Mouse (Mus musculus) heart, postnatal 10 days (tissue): ENCODE results near the gene Creld2. TPM values are rescaled to one million over a fixed set of nuclear protein-coding genes. Genes with fewer than 3 reads are reported as not detected.

Source experiments
- DNase-seq, 2 experiments: peaks; one replicate each; pipeline ENCODE4 v3.0.0; 2021
- intact Hi-C: fragments of 180-260 bp; cut with DNase I; formaldehyde crosslinking; loops from one replicate; pipeline ENCODE4 v1.15.1; 2025
- total RNA-seq, 2 experiments: library from RNA; stranded (reverse); gene quantifications; 2 replicates each; pipeline ENCODE4 v1.2.3; 2021

Creld2 gene
- total RNA-seq, 2 experiments from 2014 or later, result 16.8 to 20.3 TPM

DNA sequence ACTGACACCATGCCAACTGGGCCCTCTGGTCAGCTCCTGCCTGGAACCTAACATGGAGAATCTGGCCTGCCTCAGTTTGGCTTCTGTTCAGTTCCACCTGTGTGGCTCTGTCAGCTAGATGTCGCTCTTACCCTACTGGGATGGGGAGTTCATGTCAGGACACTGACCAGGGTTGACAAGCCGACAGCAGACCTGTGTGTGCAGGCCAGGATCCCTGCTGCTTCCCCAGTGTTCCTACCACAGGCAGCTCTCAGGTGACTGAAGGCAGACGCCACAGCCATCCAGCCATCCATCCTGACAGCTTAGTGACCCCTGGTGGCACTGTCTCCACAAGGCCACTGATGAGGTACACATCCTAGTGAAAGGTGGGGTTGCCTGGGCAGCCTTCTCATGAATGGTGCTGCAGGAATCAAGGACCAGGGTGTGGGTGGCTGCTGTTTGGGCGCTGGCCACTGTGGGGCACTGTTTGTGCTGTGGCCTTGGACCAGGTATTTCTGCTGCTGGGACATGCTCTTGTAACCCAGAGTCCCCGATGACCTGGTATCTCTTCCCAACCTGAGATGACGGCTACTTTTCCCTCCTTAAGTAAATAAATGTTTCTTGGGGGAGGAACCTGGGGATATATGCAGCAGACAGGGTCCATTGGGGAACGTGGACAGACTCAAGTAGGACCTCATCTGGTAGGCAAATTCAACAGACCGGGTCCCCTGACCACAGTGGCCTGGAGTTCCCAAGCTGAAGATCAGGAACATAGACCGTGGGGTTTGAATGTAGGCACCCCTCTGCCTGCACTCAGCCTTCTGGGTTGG lies 8.7 kb downstream of the Creld2 start:
- intact Hi-C loops, result loop anchor here (1.0 to 5.0 kb wide), 4 partner anchors 48 to 249 kb away; partner anchors contain the start of gene Trabd
- DNase-seq, result peak; percentile 80 to 87

DNA sequence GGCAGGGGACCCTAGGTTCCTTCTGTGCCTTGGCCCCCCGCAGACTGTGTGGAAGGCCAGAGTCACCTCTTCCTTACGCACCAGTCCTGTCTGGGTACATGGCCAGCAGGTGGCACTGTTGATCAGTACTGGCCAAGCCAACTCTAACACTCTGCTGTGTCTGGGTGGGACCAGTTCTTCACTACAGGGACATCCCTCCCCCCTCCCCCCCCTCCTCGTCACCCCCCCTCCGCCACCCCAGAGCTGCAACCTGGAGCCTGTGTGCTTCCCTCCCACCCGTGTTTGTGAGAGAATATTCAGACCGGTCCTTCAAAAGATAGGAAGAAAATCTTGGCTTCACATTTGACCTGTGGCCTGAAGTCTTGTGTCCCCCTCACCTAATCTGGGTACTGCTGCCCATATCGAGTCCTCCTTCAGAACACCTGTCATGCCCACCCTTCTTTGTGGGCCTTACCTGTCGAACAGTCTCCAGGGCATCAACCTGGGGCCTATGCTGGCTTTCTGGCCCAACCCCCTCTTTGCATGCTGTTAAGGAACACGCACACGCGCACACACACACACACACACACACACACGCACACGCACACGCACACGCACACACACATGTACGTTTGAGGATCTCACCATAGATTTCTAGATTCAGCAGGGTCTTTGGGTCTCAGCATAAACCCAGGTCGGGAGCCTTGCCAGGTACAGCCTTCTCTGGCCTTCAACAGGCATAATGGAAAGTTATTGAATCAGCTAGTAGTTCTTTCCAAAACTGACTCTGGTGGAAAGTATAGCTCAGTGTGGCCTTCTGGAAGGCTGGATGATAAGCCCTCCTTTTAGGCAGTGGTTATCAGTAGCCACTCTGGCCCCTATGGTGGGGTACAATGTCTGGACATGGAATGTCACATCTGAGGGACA lies 9.6 kb downstream of the Creld2 start:
- DNase-seq, result peak; percentile 93 to 96
- intact Hi-C loops, result loop anchor here (1.0 to 5.0 kb wide), 4 partner anchors 47 to 248 kb away; partner anchors contain the start of gene Trabd

DNA sequence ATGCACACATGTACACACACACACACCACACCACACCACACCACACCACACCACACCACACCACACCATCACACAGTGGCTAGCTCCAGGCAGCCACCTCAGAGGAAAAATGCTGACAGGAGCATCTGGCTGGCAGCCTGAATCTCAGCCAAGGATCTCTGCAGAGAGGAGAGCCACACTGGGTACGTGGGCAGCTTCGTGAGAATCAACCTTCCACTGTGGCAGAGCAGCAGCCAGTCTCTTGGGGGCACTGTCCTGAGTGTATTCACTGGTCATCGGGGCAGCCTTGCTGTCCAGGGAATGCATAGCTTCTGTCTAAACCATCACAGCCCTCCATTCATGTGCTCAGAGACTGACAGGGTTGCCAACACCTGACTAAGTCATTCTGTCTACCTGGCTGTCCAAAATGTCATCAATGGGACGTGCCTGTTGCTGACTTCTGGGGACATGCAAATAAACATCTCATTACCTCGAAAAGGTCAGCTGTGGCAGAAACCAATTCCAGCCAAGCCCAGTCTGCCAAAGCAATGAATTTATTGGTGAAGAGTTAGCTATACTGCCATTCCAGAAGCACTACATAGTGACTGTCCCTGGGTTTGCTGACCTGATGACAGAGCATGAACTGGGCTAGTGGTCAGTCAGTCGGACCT lies 10.5 kb downstream of the Creld2 start:
- intact Hi-C loops, result loop anchor here (5.0 kb wide), 2 partner anchors 167 to 247 kb away; partner anchors contain the start of gene Trabd
- DNase-seq, result no peak

DNA sequence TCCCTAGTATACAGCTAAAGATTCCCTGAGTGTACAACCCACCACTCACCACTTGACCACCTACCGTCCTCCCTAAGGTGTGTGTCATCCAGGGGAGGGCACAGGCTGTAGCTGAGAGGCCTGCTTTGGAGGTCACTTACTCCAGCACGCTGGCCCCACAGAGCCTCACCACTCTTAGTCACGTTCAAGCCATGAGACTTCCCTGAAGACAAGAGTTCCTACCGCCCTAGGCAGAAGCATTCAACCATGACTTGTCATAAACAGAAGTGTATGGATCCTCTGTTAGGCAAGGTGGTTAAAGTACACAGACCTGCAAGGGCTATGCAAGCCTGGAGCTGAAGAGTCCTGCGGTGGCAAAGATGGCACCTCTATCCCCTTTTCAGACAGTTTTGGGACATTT lies 11.2 kb downstream of the Creld2 start:
- intact Hi-C loops, result no loop called here
- no peak for DNase-seq

DNA sequence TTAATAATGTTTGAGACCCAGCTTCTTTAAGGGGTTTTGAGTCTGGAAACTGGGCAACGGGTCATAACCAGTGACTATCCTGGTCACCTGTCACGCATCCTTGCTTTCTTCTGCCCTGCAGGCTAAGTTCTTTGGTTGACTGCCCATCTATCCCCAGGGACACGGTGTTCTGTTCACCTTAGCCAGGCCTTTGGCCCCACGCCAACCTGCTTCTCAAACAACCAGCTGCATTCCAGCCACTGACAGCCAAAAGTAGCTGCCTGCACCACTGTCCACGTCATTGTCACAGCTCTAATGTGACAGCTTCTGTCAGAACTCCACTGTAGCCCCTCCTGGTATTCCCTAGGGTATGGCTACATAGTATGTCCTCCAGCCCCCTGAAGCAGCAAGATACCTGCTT lies 12.0 kb downstream of the Creld2 start:
- DNase-seq, result peak; percentile 85 to 90
- intact Hi-C loops, result no loop called here

DNA sequence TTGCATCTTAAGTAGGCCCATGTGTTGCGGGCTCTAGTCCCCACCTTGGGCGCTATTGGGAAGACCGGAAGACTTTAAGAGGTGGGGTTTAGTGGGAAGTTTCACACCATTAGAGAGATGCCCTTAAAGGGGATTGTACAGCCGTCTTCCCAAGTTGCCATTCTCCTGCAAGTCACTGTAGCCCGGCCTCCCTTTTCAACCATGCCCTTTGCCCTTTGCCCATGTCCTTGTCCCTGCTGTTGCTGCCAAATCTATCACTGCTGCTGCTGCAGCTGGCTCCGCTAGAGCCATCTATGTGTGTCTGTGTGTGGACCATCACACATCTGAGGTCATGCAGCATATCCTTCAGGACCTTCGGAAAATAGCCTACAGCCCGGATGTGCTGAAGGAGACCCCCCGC lies 13.1 kb downstream of the Creld2 start:
- DNase-seq, result no peak
- intact Hi-C loops, result no loop called here

DNA sequence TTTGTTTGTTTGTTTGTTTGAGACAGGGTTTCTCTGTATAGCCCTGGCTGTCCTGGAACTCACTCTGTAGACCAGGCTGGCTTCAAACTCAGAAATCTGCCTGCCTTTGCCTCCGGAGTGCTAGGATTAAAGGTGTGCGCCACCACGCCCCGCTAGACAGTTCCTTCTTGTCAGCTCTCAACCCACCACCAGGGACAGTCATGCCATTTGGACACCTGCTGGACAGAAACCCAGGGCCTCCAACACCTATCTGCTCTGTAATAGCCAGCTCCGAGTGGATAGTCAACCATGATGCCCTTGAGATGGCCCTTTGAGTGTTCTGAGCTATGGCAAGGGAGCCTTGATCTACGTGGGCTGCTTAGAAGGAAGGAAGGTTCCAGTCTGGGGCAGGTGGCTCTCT lies 16.6 kb downstream of the Creld2 start:
- intact Hi-C loops, result no loop called here
- DNase-seq, result no peak

DNA sequence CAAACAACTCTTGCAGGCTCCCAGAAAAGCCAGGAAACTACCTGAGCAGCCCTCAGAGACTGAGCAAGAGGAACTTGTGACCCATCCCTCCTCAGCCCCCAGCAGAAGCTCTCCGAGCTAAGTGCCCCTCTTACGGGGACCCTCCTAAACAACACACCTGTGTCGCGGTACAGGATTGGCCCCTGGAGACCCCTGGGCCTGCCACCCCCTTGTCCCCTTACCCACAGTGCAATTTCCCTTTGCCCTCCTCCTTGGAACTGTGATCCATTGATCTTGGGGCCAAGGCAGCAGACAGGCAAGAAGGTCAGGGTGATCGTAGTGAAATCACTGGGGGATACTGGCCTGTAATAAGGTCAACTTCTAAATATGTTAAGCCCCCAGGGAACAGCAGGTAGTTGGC lies 17.1 kb downstream of the Creld2 start:
- intact Hi-C loops, result no loop called here
- DNase-seq, result no peak

DNA sequence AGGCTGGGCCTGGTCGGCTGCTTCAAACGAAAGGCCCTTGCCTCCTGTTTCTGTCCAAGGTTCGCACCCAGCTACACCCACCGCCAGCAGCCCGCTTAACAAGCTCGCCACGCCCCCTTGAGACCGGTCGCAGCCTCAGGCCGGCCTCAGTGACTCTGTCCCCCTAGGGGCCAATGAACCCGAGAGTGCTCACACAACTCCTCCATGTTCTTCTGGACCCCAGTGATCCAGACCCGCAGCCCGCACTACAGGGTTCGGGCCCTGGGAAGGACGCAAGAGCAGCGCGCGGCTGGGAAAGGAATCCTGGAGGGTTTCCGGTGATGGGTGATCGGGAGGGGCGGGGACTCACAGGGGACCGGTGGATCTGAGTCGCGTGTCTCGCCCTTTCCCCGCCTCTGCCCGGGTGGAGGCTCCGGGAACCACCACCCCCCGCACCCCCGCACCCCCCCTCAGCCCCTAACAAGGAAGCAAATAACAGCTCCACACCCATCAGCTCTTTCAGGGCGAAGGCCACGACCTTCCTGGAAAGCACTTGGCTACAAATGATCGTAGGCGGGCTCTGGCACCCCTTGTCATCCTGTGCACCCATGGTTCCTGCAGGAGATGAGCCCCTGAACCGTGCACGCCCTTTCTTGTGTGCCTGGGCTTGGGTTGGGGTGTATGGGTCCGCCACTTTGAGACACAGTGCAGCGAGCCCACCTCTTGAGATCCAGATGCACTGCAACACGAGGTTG lies 17.9 kb downstream of the Creld2 start:
- intact Hi-C loops, result no loop called here
- peak; percentile 80 to 81 for DNase-seq

DNA sequence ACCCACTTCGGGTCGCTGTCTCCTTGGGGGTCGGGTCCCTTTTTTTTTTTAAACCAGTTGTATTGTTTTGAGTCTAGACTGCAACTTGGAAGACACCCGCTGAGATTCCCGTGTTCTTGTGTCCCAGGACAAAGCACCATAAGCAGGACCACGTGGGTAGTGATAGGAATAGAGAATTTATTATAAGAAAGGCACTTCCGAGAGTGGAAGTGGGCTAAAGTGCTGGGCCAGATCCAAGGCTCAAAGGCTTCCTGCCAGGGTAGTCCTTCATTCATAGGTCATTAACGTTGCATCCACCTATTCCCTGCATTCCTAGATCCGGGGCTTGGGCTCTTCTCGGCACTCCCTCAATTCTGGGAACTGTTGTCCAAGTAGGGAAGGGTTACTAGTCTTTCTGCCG lies 18.5 kb downstream of the Creld2 start:
- peak; percentile 62 to 66 for DNase-seq
- intact Hi-C loops, result no loop called here

DNA sequence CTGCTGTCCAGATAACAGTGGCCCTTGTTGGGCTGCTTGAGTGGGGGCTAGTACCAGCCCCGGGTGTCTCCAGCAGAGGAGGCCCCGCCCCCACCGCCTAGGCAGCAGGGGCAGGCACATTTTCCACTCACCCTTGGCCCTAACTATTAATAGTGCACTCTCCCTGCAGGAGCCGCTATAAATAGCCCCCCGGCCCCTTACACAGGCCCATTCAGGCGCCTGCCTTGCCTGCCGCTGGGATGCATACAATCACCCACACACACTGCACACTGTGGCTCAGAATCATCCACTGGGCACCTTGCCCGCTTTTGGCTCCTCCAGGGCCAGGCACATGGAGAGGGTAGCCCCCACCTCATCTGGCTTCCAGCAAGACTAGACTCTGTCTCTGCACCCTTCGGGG lies 19.8 kb downstream of the Creld2 start:
- intact Hi-C loops, result loop anchor here (1.0 kb wide), 1 partner anchor 23 kb away; the partner anchor contains the start of gene Pim3
- peak; percentile 83 to 90 for DNase-seq

DNA sequence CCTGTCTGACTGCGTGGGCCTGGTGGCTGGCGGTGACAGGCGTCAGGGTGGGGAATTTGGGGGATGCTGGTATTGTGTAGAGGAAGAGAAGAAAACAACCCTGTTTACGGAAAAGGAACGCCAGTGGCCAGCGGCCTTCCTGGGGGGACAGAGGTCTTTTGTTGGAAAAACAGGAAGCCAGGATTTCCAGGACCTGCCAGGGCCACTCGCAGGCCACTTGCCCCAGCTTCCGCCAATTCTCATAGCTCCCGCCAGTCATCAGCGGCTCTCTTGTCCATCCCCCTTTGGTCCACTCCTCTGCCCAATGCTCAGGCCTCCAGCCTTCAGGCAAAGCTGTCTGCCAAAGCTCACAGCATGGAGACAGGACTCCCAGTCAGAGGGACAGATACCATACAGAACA lies 20.7 kb downstream of the Creld2 start:
- DNase-seq, result peak; percentile 72 to 74
- intact Hi-C loops, result loop anchor here (1.0 kb wide), 1 partner anchor 10 kb away; no protein-coding TSS in a partner anchor

DNA sequence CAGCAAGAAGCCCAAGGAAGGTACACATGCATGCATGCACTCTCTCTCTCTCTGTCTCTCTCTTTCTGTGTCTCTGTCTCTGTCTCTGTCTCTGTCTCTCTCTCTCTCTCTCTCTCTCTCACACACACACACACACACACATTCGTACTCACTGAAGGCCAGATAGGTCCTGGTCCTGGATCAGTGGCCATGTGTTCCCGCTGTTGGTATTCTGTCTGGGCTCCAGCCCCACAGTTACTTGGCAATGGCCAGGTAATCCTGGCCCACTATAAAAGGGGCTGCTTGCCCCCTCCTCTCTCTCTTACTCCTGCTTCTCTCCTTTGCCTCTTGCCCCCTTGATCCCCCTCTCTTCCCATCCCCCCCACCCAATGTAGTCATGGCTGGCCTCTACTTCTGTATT lies 21.7 kb downstream of the Creld2 start:
- DNase-seq, result no peak
- intact Hi-C loops, result no loop called here

DNA sequence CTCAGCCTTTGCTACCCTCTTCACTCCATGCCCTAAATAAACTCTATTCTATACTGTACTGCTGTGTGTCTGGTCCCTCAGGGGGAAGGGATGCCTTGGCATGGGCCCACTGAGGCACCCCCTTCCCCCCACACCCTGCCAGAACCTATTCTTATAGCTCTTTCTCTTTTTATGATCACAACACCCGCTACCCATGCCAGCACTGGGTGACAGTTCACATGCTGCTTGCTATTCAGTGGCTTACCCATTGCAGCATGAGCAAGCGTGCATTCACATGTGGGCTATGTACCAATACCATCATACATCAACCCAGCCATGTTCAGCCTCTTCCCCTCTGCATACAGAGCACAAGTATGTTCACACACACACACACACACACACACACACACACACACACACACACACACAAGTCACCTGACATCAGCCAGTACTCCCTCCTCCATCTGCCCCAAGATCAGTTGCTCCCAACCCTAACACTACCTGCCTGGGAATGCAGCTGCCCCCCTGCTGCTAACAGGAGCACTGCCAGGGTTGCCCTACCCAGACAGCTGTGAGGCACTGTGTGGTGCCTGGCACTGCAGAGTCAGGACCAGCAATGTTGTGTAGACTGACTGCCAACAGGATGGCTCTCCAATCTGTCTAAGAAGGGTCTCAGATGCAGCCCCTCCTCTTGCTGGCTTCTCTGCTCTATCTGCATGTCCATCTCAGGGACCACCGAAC lies 22.3 kb downstream of the Creld2 start:
- intact Hi-C loops, result no loop called here
- no peak for DNase-seq

DNA sequence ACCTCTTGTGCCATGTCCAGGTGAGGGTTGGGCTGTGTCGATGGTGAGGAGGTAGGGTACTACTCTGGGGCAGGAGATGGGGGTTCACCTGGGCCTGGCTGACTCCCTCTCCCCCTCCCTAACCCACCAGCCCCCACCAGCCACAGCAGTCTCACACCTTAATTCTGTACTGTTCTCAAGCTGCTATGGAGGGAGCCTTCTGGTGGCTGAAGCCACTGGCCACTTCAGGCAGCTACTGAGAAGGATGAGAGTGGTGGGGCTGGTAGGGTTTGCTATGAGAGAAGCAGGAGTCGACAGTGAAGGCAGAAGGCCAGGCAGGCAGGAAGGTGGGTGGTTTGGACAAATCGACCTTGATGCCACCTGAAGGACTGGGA lies 22.8 kb downstream of the Creld2 start:
- intact Hi-C loops, result no loop called here
- DNase-seq, result no peak

DNA sequence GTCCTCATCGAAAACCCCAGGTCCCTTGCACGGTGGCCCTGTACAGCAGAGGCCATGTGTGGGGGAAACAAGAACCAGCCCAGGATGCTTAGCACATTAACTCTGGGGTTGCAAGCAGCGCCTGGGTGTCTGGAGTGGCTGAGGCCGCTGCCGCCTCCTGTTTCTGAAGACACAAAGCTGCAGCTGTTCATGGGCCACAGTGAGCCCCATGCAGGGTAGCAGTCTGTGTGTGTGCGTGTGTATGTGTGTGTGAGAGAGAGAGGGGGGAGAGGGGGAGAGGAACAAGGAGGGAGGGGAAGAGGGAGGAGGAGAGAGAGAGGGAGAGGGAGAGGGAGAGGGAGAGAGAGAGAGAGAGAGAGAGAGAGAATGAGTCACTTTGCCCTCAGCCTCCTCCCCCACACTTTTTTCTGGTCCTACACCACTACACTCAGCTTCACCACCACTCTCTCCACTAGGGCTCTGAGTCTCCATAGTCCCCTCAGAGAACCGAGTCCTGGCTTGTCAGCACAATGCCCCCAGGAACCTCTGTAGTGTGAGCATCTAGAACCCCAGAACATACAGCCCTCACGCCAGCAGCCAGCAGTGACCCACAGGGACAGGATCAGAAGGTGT lies 24.1 kb downstream of the Creld2 start:
- intact Hi-C loops, result no loop called here

DNA sequence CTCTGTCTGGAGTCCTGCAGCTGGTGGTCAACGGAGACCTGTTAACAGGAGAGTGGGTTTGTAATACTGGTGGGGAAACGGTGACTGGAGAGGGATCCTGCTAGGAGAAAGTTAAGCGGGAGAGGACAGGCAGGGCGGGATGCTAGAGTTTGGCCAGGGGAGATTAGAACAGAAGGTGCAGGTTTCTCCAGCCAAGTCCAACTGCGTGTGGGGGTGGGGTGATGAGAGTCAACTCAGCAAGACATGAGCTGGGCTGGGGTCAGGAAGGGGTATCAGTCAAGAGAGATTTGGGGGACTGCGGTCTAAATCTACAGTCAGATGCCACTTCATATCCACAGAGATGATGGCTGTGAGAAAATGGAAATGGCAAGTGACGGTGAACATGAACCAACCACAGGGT lies 25.5 kb downstream of the Creld2 start:
- intact Hi-C loops, result no loop called here
- no peak for DNase-seq

More for the DNA sequence above, 24.1 kb downstream of the Creld2 start:
- no peak for DNase-seq

DNA sequence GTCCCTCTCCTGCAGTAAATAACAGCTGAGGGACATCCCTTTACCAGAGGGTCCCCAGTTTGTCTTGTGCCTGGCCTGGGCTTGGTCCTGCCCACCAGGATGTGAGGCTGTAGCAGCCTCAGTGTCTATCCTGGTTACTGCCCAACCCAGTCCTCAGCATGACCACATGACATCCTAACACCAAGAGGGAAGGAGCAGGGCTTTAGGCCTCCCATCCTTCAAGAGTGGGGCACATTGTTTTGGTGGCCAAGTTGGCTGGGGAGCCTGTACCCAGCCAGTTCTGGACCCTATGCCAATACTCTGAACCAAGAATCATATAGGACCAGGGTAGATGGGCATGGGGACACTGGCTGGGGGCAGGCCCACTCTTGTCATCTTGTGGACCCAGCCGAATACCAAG lies 29.2 kb downstream of the Creld2 start:
- intact Hi-C loops, result no loop called here
- no peak for DNase-seq

DNA sequence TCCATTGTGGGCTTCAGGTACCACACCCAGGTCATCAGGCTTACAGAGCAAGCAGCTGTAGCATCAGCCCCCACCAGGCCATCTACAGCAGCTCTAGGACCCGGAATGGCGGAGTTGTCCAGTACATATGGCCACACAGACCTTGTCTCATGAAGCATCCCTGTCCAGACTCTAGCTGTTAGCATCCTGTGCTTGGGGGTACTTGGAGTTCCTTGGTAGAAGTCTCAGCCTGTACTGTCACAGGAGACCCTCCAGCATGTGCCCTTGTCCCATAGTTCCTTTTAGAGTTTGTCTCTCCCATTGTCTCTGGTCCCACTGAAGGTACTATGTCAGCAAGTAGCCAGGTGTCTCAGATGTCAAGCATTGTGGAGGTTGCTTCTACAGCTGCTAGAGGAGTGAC lies 30.2 kb downstream of the Creld2 start:
- DNase-seq, result no peak
- intact Hi-C loops, result loop anchor here (1.0 kb wide), 1 partner anchor 9 kb away; no protein-coding TSS in a partner anchor
